Mouse (Mus musculus): ENCODE measurements around the gene Idh2. TPM values are rescaled to one million over a fixed set of nuclear protein-coding genes. Genes with fewer than 3 reads are reported as not detected.

The Idh2 gene
- total RNA-seq, 1 experiment = 108 TPM

GRCm38 (mm10) chr7:80098389-80098976 lies 16.7 kb downstream of the Idh2 start:
- no peak overlapping the region for H3K27ac ChIP-seq (ENCODE audit: insufficient read depth, low read depth, low read length, poor library complexity, severe bottlenecking)
- H3K9me3 ChIP-seq (ENCODE audit: control insufficient read depth, insufficient read depth, low read depth, low read length) = no peaks in the 10 kb centered on the region
- no peak overlapping the region for H3K9ac ChIP-seq (ENCODE audit: insufficient read depth, low read depth, low read length, poor library complexity, severe bottlenecking)
- 0 out of 4 replicates have a peak overlapping the region, but pooled peaks of 1 of the 2 experiments have one; percentile 11 for H3K4me3 ChIP-seq (ENCODE audit: insufficient read depth in 1 of 2, low read depth in 1 of 2, low read length in 2 of 2, poor library complexity in 1 of 2, severe bottlenecking in 1 of 2)
- TF ChIP-seq CHD2 (IDR thresholded peaks at IDR 0.05; ENCODE audit: low read depth, low read length) (no peak), ZC3H11A (IDR thresholded peaks at IDR 0.05; ENCODE audit: borderline replicate concordance, low read depth, low read length) (no peak), HCFC1 (IDR thresholded peaks at IDR 0.05; ENCODE audit: borderline replicate concordance, insufficient read depth, low read length) (no peak), ZNF384 (IDR thresholded peaks at IDR 0.05; ENCODE audit: low read depth, low read length) (no peak), MAFK (IDR thresholded peaks at IDR 0.05; ENCODE audit: insufficient read depth, low read depth, low read length) (no peak)
- DNase-seq (ENCODE audit: low read depth, low spot score) = no peak
- H3K36me3 ChIP-seq (ENCODE audit: control insufficient read depth, insufficient read depth, low read length, poor library complexity, severe bottlenecking) = peaks cover 57% of the 10 kb centered on the region
- H3K4me1 ChIP-seq (ENCODE audit: control insufficient read depth in 2 of 2, insufficient read depth in 2 of 2, low read length in 2 of 2, poor library complexity in 1 of 2) = peaks cover 0 to 17% of the 10 kb centered on the region in 2 experiments; a peak in 2 of 4 replicates
- in situ Hi-C loops (cut with MboI; ENCODE audit: low sequenced_read_pairs in 2 of 2, unreplicated experiment in 2 of 2) = no loop called here

- TF ChIP-seq MAFK (IDR thresholded peaks at IDR 0.05; ENCODE audit: insufficient read depth, low read depth, low read length) (no peak; the same call in 1 of the 2 replicates), CHD2 (IDR thresholded peaks at IDR 0.05; ENCODE audit: low read depth, low read length) (no peak), ZC3H11A (IDR thresholded peaks at IDR 0.05; ENCODE audit: borderline replicate concordance, low read depth, low read length) (no peak), ZNF384 (IDR thresholded peaks at IDR 0.05; ENCODE audit: low read depth, low read length) (no peak), HCFC1 (IDR thresholded peaks at IDR 0.05; ENCODE audit: borderline replicate concordance, insufficient read depth, low read length) (no peak)
- no peak overlapping the region for H3K9ac ChIP-seq (ENCODE audit: insufficient read depth, low read depth, low read length, poor library complexity, severe bottlenecking)
- in situ Hi-C loops (cut with MboI; ENCODE audit: low sequenced_read_pairs in 2 of 2, unreplicated experiment in 2 of 2) = no loop called here
- DNase-seq (ENCODE audit: low read depth, low spot score) = no peak
- H3K4me3 ChIP-seq (ENCODE audit: insufficient read depth in 1 of 2, low read depth in 1 of 2, low read length in 2 of 2, poor library complexity in 1 of 2, severe bottlenecking in 1 of 2) = no peak overlapping the region
- peaks cover 0 to 28% of the 10 kb centered on the region in 2 experiments; a peak in 2 of 4 replicates for H3K4me1 ChIP-seq (ENCODE audit: control insufficient read depth in 2 of 2, insufficient read depth in 2 of 2, low read length in 2 of 2, poor library complexity in 1 of 2)
- no peaks in the 10 kb centered on the region for H3K9me3 ChIP-seq (ENCODE audit: control insufficient read depth, insufficient read depth, low read depth, low read length)
- no peak overlapping the region for H3K27ac ChIP-seq (ENCODE audit: insufficient read depth, low read depth, low read length, poor library complexity, severe bottlenecking)
- H3K36me3 ChIP-seq (ENCODE audit: control insufficient read depth, insufficient read depth, low read length, poor library complexity, severe bottlenecking) = peaks cover 72% of the 10 kb centered on the region
These were observed 19.4 kb downstream of the Idh2 start for GRCm38 (mm10) chr7:80095598-80096309.

- Histone ChIP-seq H3K9ac (ENCODE audit: insufficient read depth, low read depth, low read length, poor library complexity, severe bottlenecking) (no peak overlapping the region), H3K4me3 (ENCODE audit: insufficient read depth in 1 of 2, low read depth in 1 of 2, low read length in 2 of 2, poor library complexity in 1 of 2, severe bottlenecking in 1 of 2) (no peak overlapping the region), H3K4me1 (ENCODE audit: control insufficient read depth in 2 of 2, insufficient read depth in 2 of 2, low read length in 2 of 2, poor library complexity in 1 of 2) (peaks cover 0 to 29% of the 10 kb centered on the region in 2 experiments; a peak in 2 of 4 replicates), H3K27ac (ENCODE audit: insufficient read depth, low read depth, low read length, poor library complexity, severe bottlenecking) (no peak overlapping the region), H3K9me3 (ENCODE audit: control insufficient read depth, insufficient read depth, low read depth, low read length) (no peaks in the 10 kb centered on the region), H3K36me3 (ENCODE audit: control insufficient read depth, insufficient read depth, low read length, poor library complexity, severe bottlenecking) (peaks cover 71% of the 10 kb centered on the region)
- DNase-seq (ENCODE audit: low read depth, low spot score) = no peak
- in situ Hi-C loops (cut with MboI; ENCODE audit: low sequenced_read_pairs in 2 of 2, unreplicated experiment in 2 of 2) = no loop called here
- TF ChIP-seq ZNF384 (IDR thresholded peaks at IDR 0.05; ENCODE audit: low read depth, low read length) = no peak
- TF ChIP-seq ZC3H11A (IDR thresholded peaks at IDR 0.05; ENCODE audit: borderline replicate concordance, low read depth, low read length) = no peak
- TF ChIP-seq CHD2 (IDR thresholded peaks at IDR 0.05; ENCODE audit: low read depth, low read length) = no peak
- no peak for TF ChIP-seq HCFC1 (IDR thresholded peaks at IDR 0.05; ENCODE audit: borderline replicate concordance, insufficient read depth, low read length)
- TF ChIP-seq MAFK (IDR thresholded peaks at IDR 0.05; ENCODE audit: insufficient read depth, low read depth, low read length) = no peak
These were observed 20.7 kb downstream of the Idh2 start for GRCm38 (mm10) chr7:80094481-80094880.

GRCm38 (mm10) chr7:80092351-80093046 lies 22.7 kb downstream of the Idh2 start:
- Histone ChIP-seq H3K4me1 (ENCODE audit: control insufficient read depth in 2 of 2, insufficient read depth in 2 of 2, low read length in 2 of 2, poor library complexity in 1 of 2) (peaks cover 0 to 20% of the 10 kb centered on the region in 2 experiments; a peak in 2 of 4 replicates), H3K4me3 (ENCODE audit: insufficient read depth in 1 of 2, low read depth in 1 of 2, low read length in 2 of 2, poor library complexity in 1 of 2, severe bottlenecking in 1 of 2) (no peak overlapping the region), H3K9ac (ENCODE audit: insufficient read depth, low read depth, low read length, poor library complexity, severe bottlenecking) (no peak overlapping the region), H3K9me3 (ENCODE audit: control insufficient read depth, insufficient read depth, low read depth, low read length) (no peaks in the 10 kb centered on the region), H3K36me3 (ENCODE audit: control insufficient read depth, insufficient read depth, low read length, poor library complexity, severe bottlenecking) (peaks cover 65% of the 10 kb centered on the region), H3K27ac (ENCODE audit: insufficient read depth, low read depth, low read length, poor library complexity, severe bottlenecking) (peak overlapping the region; percentile 55; the same call in 1 of the 2 replicates)
- in situ Hi-C loops (cut with MboI; ENCODE audit: low sequenced_read_pairs in 2 of 2, unreplicated experiment in 2 of 2) = no loop called here
- no peak for TF ChIP-seq HCFC1 (IDR thresholded peaks at IDR 0.05; ENCODE audit: borderline replicate concordance, insufficient read depth, low read length)
- TF ChIP-seq CHD2 (IDR thresholded peaks at IDR 0.05; ENCODE audit: low read depth, low read length) = no peak
- TF ChIP-seq ZNF384 (IDR thresholded peaks at IDR 0.05; ENCODE audit: low read depth, low read length) = no peak
- TF ChIP-seq MAFK (IDR thresholded peaks at IDR 0.05; ENCODE audit: insufficient read depth, low read depth, low read length) = no peak
- TF ChIP-seq ZC3H11A (IDR thresholded peaks at IDR 0.05; ENCODE audit: borderline replicate concordance, low read depth, low read length) = no peak
- DNase-seq (ENCODE audit: low read depth, low spot score) = no peak
